Mouse (Mus musculus): ENCODE measurements around the gene Lin52. TPM values are rescaled to one million over a fixed set of nuclear protein-coding genes. Genes with fewer than 3 reads are reported as not detected.

The Lin52 gene
- polyA plus RNA-seq, 1 experiment from 2014 or later, result 5.9 TPM

GRCm38 (mm10) chr12:84577768-84578439, 126.7 kb downstream of the Lin52 start:
- Histone ChIP-seq H3K36me3 (ENCODE audit: inconsistent target) (no peaks in the 10 kb centered on the region), H3K79me2 (ENCODE audit: inconsistent target) (no peaks in the 10 kb centered on the region), H3K4me3 (ENCODE audit: inconsistent target) (no peak overlapping the region), H3K27ac (no peak overlapping the region)
- WGBS (ENCODE audit: missing documents), result 77% methylated on average over 11 of the region's 11 CpGs

- H3K79me2 ChIP-seq (ENCODE audit: inconsistent target), result no peaks in the 10 kb centered on the region
- no peaks in the 10 kb centered on the region for H3K36me3 ChIP-seq (ENCODE audit: inconsistent target)
- H3K27ac ChIP-seq, result no peak overlapping the region
- H3K4me3 ChIP-seq (ENCODE audit: inconsistent target), result no peak overlapping the region
- 57% methylated on average over 5 of the region's 5 CpGs for WGBS (ENCODE audit: missing documents)
These were observed 127.2 kb downstream of the Lin52 start for GRCm38 (mm10) chr12:84578440-84578770.

- 95% methylated on average over 2 of the region's 2 CpGs for WGBS (ENCODE audit: missing documents)
- no peaks in the 10 kb centered on the region for H3K36me3 ChIP-seq (ENCODE audit: inconsistent target)
- H3K79me2 ChIP-seq (ENCODE audit: inconsistent target), result no peaks in the 10 kb centered on the region
- no peak overlapping the region for H3K4me3 ChIP-seq (ENCODE audit: inconsistent target)
- no peak overlapping the region for H3K27ac ChIP-seq
These were observed 130.1 kb downstream of the Lin52 start for GRCm38 (mm10) chr12:84581285-84581684.

- WGBS (ENCODE audit: missing documents), result 5% methylated on average over 46 of the region's 54 CpGs
- no peaks in the 10 kb centered on the region for H3K36me3 ChIP-seq (ENCODE audit: inconsistent target)
- no peaks in the 10 kb centered on the region for H3K79me2 ChIP-seq (ENCODE audit: inconsistent target)
- H3K4me3 ChIP-seq (ENCODE audit: inconsistent target), result peak overlapping the region; percentile 15; the same call in 1 of the 2 replicates
- H3K27ac ChIP-seq, result no peak overlapping the region
These were observed 138.9 kb downstream of the Lin52 start for GRCm38 (mm10) chr12:84589825-84590761.

Other genes with a start within 250 kb of the Lin52 start
- gene Elmsan1, start 232.5 kb upstream of the Lin52 start, polyA plus RNA-seq (2018), result 11.0 to 13.7 TPM (median 13.5 TPM) in 3 replicates
- 38.2 to 43.3 TPM (median 40.5 TPM) in 3 replicates for gene Ptgr2, start 166.2 kb upstream of the Lin52 start, polyA plus RNA-seq (2018)
- 13.2 to 17.7 TPM (median 17.0 TPM) in 3 replicates for gene Zfp410, start 134.6 kb upstream of the Lin52 start, polyA plus RNA-seq (2018)
- 3.2 to 10.7 TPM (median 7.0 TPM) in 3 replicates for gene Coq6, start 89.8 kb upstream of the Lin52 start, polyA plus RNA-seq (2018)
- 0.44 to 0.59 TPM (median 0.54 TPM) in 3 replicates for gene Fam161b, start 89.6 kb upstream of the Lin52 start, polyA plus RNA-seq (2018)
- 5.9 to 7.3 TPM (median 5.9 TPM) in 3 replicates for gene Entpd5, start 42.4 kb upstream of the Lin52 start, polyA plus RNA-seq (2018)
- gene Bbof1, start 42.4 kb upstream of the Lin52 start, polyA plus RNA-seq (2018), result 0.14 to 1.1 TPM (median 0.17 TPM) in 3 replicates
- 12.8 to 14.4 TPM (median 13.1 TPM) in 3 replicates for gene Rnf113a2, start 34.2 kb upstream of the Lin52 start, polyA plus RNA-seq (2018)
- gene Aldh6a1, start 418 bp upstream of the Lin52 start, polyA plus RNA-seq (2018), result 10.7 to 14.2 TPM (median 13.8 TPM) in 3 replicates
- gene Vsx2, start 118.3 kb downstream of the Lin52 start, polyA plus RNA-seq (2018), result not detected in 3 replicates
- 5.1 to 7.7 TPM (median 7.7 TPM) in 3 replicates for gene Abcd4, start 166.0 kb downstream of the Lin52 start, polyA plus RNA-seq (2018)
- not detected in 3 replicates for gene Vrtn, start 189.6 kb downstream of the Lin52 start, polyA plus RNA-seq (2018)
- gene Syndig1l, start 247.4 kb downstream of the Lin52 start, polyA plus RNA-seq (2018), result 0.09 to 0.12 TPM in 2 of 3 replicates, not detected in the other

All from macrophage (primary cell).